Mouse (Mus musculus) kidney, adult 8-10 months (tissue): ENCODE data around the gene E130218I03Rik.
A peak's percentile ranks its signal among the peaks of the same experiment; 100 is the strongest.

Experiments used
- DNase-seq, 2 experiments: peaks; one replicate each; pipeline ENCODE4 v3.0.0; 2022

The E130218I03Rik gene

DNA sequence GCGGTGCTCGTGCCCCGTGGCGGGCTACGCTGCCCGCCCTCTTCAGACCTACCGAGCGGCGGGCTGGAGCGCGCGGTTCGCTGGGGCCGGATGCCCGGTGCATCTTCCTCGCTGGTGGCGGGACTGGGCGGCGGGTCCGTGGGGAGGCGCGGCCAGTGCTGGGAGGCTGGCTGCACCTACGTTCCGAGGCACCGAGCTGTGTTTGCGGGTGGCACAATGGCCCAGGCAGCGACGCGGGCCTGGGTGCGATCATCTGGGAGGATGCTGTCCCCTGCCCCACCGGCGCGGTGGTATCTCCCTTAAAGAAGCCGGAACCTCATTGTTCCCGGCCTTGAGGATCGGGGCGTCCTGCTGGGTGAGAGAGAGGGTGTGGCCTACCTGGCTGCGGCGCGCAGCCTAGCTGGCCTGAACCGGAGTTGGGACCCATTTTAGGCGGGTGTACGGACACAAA lies 44.1 kb downstream of the E130218I03Rik start, which contains the start of gene Pdik1l:
TSS of gene Pdik1l (minus strand) at position 321 of the 451 bp plus-strand sequence.
- peak; percentile 71 to 73 for DNase-seq

DNA sequence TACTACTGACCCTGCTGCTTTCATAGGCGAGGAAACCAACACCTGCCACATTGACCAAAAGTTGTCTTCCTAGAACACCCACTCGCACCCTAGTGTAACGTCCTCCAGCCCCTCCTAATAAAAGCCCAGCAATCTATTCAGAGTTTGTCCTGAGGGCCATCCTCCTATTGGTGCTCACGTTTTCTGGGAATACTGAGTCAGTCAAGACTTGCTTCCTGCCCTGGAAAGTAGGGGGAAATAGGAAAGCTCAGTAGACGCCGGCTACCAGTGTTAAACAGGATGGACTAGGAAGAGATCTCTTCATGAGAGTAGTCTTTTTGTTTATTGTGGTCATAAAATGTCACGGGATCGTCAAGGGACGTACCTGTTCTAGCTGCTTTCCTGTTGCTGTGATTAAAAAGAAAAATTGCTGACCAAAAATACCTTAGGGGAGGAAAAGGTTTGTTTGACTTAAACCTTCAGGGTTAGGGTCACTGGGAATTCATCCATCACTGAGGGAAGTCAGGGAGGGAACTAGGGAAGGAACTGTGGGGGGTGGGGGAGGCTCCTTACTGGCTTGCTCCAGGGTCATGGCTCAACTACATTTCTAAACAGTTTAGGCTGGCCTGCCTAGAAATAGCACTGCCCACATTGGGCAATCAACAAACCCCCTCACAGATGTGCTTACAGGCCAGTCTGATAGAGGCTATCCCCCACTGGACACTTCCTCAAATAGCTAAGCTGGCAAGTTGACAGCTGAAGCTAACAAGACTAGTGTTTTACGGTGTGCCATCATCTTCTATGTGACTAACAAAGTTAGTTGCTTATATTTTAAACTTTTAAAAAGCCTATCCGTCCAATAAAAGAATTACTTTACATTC lies 45.2 kb downstream of the E130218I03Rik start:
- DNase-seq: no peak

DNA sequence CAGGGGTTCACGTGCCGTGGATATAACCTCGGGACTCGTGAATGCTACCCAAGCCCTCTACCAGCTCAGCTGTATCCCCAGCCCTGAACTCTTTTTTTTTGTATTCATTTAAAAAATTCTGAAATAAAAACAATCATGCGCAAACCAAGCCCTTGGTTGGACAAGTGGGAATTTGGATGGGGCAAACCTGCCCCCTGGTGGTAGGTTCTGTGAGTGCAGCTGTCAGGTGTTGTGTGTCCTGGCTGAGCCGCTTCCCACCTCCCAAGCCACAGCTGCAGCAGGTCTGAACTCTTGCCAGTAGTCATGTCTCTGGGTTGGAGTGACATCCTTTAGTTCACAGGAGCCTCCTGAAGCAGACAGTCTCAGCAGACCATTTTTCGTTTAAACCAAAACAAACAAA lies 48.6 kb downstream of the E130218I03Rik start:
- peak; percentile 46 to 75 for DNase-seq

DNA sequence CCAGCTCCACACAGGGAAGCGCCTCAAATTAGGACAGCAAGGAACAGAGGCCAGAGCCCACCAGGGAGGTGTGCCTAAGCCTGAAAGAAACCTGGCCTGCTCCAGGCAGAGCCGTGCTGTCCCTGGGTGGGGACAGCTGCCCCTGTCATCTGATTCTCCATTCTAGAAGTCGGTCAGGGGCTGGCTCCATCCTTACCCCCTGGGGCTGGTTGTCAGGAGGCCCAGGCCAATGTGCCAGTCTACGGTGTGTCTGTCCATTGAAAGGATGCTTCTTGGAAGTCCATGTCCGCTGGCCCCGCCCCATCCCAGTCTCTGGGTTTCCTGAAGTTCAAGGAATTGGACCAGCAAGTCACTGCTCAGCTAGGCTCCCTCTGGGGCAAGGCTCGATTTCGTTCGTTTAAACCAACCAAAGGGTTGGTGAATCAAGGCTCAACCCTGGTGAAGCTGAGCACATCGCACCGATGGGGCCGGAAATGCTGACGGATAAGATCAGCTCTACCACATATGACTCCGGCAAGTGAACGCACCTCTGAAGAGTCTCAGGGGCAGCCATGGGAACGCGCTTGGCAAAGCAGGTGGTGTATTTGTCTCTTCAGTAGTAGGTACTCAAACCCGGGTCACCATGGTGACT lies 49.7 kb downstream of the E130218I03Rik start:
- DNase-seq: no peak

DNA sequence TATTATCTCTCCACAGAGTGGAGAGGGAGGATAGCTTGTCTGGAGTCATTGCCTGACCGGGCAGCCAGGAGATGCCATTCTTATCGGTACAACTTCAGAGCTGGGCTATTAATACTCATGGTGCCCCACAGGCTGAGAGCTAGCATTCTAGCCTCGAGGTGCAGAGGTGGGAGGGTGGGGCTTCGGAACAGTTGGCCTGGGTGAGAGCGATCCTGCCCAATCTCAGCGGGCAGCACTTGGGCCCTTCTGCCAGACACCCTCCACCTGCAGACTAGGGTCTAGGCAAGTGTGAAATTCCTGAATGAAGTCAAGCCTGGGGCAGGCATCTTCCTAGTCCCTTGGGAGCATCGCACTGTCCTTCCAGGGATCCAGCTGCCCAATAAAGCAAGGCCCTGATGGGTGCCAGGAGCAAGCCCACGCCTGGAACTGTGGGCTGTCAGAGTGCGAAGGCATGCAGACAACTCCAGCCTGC lies 50.3 kb downstream of the E130218I03Rik start:
- DNase-seq: no peak
